Mouse (Mus musculus): ENCODE measurements at regions not wholly inside any gene's neighbourhood (a gene's known extent, or its start where the extent isn't known, plus 50 kb on each side); places are given as distances from the start of the nearest gene placed in this dataset.

- peak; percentile 97 for DNase-seq (ENCODE audit: inconsistent ontology term)
These were observed 479.3 kb downstream of the Nedd1 start for GRCm38 (mm10) chr10:92242714-92243440.

- DNase-seq (ENCODE audit: inconsistent ontology term) = no peak
These were observed 484.3 kb downstream of the Nedd1 start for GRCm38 (mm10) chr10:92237881-92238280.

- no peak for DNase-seq (ENCODE audit: inconsistent ontology term)
These were observed 490.1 kb downstream of the Nedd1 start for GRCm38 (mm10) chr10:92232081-92232480.

- DNase-seq (ENCODE audit: inconsistent ontology term) = no peak
These were observed 496.4 kb downstream of the Nedd1 start for GRCm38 (mm10) chr10:92225818-92226217.

- DNase-seq (ENCODE audit: inconsistent ontology term) = no peak
These were observed 497.1 kb downstream of the Nedd1 start for GRCm38 (mm10) chr10:92225071-92225470.

GRCm38 (mm10) chr10:92219310-92219709 lies 502.9 kb downstream of the Nedd1 start:
- no peak for DNase-seq (ENCODE audit: inconsistent ontology term)

- no peak for DNase-seq (ENCODE audit: inconsistent ontology term)
These were observed 551.4 kb downstream of the Nedd1 start for GRCm38 (mm10) chr10:92170856-92171255.

GRCm38 (mm10) chr10:92166057-92166456 lies 556.2 kb downstream of the Nedd1 start:
- no peak for DNase-seq (ENCODE audit: inconsistent ontology term)

GRCm38 (mm10) chr10:92164991-92165390 lies 557.2 kb downstream of the Nedd1 start:
- peak; percentile 59 for DNase-seq (ENCODE audit: inconsistent ontology term)

GRCm38 (mm10) chr10:92164648-92164960 lies 557.6 kb downstream of the Nedd1 start:
- peak; percentile 67 for DNase-seq (ENCODE audit: inconsistent ontology term)

GRCm38 (mm10) chr10:92163851-92164647 lies 558.2 kb downstream of the Nedd1 start:
- no peak for DNase-seq (ENCODE audit: inconsistent ontology term)

GRCm38 (mm10) chr10:92163071-92163504 lies 559.1 kb downstream of the Nedd1 start:
- peak; percentile 55 for DNase-seq (ENCODE audit: inconsistent ontology term)

- peak; percentile 65 for DNase-seq (ENCODE audit: inconsistent ontology term)
These were observed 559.7 kb downstream of the Nedd1 start for GRCm38 (mm10) chr10:92162473-92163011.

- DNase-seq (ENCODE audit: inconsistent ontology term) = peak; percentile 39
These were observed 560.7 kb downstream of the Nedd1 start for GRCm38 (mm10) chr10:92161501-92161900.

- DNase-seq (ENCODE audit: inconsistent ontology term) = no peak
These were observed 576.0 kb downstream of the Nedd1 start for GRCm38 (mm10) chr10:92146263-92146662.

- no peak for DNase-seq (ENCODE audit: inconsistent ontology term)
These were observed 586.7 kb downstream of the Nedd1 start for GRCm38 (mm10) chr10:92135521-92135920.

- no peak for DNase-seq (ENCODE audit: inconsistent ontology term)
These were observed 609.4 kb downstream of the Nedd1 start for GRCm38 (mm10) chr10:92112790-92113189.

- no peak for DNase-seq (ENCODE audit: inconsistent ontology term)
These were observed 615.9 kb downstream of the Nedd1 start for GRCm38 (mm10) chr10:92106331-92106730.

- no peak for DNase-seq (ENCODE audit: inconsistent ontology term)
These were observed 618.3 kb downstream of the Nedd1 start for GRCm38 (mm10) chr10:92103887-92104286.

- DNase-seq (ENCODE audit: inconsistent ontology term) = no peak
These were observed 619.5 kb downstream of the Nedd1 start for GRCm38 (mm10) chr10:92102755-92103154.

GRCm38 (mm10) chr10:92097562-92097961 lies 624.7 kb downstream of the Nedd1 start:
- no peak for DNase-seq (ENCODE audit: inconsistent ontology term)

GRCm38 (mm10) chr10:92097081-92097480 lies 625.1 kb downstream of the Nedd1 start:
- no peak for DNase-seq (ENCODE audit: inconsistent ontology term)

Measured in Muller cell, postnatal 12 days (primary cell).